In the genomic region with DNA sequence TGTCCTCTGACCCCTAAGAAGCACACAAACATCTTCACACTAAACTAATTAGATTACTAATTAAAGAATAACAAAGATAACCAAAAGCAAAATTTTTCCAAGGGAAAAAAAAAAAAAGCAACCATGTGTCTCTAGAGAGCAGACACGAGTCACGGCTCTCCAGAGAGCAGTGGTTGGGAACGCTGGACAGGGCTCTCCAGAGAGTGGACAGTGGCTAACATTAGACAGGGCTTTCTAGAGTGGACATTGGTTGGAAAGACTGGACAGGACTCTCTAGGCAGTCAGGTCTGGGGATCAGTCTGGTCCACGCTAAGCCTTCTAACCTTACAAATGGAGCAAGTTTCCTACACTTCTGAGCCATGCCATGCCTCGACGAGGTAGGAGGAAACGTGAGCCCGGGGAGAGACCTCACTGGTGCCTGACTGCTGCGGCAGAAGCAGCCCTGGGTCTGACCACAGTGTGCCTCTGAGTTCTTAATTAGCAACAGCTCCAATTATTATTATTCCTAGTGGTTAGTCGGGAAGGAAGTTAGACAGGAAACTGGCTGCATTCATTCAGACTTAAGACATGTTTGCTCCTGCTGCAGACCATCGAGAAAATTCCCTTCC, we compare ENCODE assay signal across 9 mouse cellular contexts. TPM values are rescaled to one million over a fixed set of nuclear protein-coding genes. Genes with fewer than 3 reads are reported as not detected.
DNase-seq lines count a peak whose midpoint lies in the region; ATAC-seq and TF ChIP-seq lines count a peak whose summit lies in the region.
"Had no signal": no experiment of that assay in that cellular context is flagged by ENCODE, and none has a peak within 500 bp of the region (broad histone marks: within the 10 kb centered on the region; RNA-seq: fewer than 3 reads in every experiment).

No protein-coding gene starts in this region.

- H3K4me1 ChIP-seq in hindbrain, embryonic 10.5 days (replicated peaks), result peaks cover 50% of the 10 kb centered on the region
- H3K4me1 ChIP-seq in hindbrain, postnatal 0 days (ENCODE audit: insufficient read depth, low read length), result no peaks in the 10 kb centered on the region; the same call in 1 of the 2 replicates
- peaks cover 8% of the 10 kb centered on the region for H3K4me1 ChIP-seq in embryonic facial prominence, embryonic 11.5 days (ENCODE audit: control insufficient read depth, insufficient read depth, low read length)
- peaks cover 67% of the 10 kb centered on the region for H3K4me1 ChIP-seq in limb, embryonic 10.5 days

- ATAC-seq in hindbrain, postnatal 0 days, result no peak
- no peak for ATAC-seq in embryonic facial prominence, embryonic 11.5 days (replicated peaks; ENCODE audit: insufficient number of reproducible peaks, low FRiP score, low TSS enrichment, low read depth)
- no peak for ATAC-seq in activated CD4-positive, CD25-positive, alpha-beta regulatory T cell, adult 4 months

- H3K4me2 ChIP-seq in hindbrain, postnatal 0 days (ENCODE audit: low read depth, low read length), result no peak overlapping the region
- H3K4me2 ChIP-seq in embryonic facial prominence, embryonic 11.5 days (ENCODE audit: low read depth, low read length), result no peak overlapping the region

- H3K27me3 ChIP-seq in hindbrain, embryonic 10.5 days (ENCODE audit: insufficient read depth, poor library complexity, severe bottlenecking), result no peaks in the 10 kb centered on the region
- H3K27me3 ChIP-seq in hindbrain, postnatal 0 days (ENCODE audit: insufficient read depth, low read length), result no peaks in the 10 kb centered on the region
- H3K27me3 ChIP-seq in embryonic facial prominence, embryonic 11.5 days (ENCODE audit: control insufficient read depth, insufficient read depth, low read length), result no peaks in the 10 kb centered on the region
- no peaks in the 10 kb centered on the region for H3K27me3 ChIP-seq in limb, embryonic 10.5 days (ENCODE audit: low read depth, poor library complexity, severe bottlenecking)

- WGBS in hindbrain, embryonic 10.5 days, result 62% methylated on average over 11 of the region's 11 CpGs
- WGBS in hindbrain, postnatal 0 days, result 74% methylated on average over 11 of the region's 11 CpGs
- WGBS in embryonic facial prominence, embryonic 11.5 days, result 30% methylated on average over 11 of the region's 11 CpGs
- 21% methylated on average over 11 of the region's 11 CpGs for WGBS in limb, embryonic 10.5 days

- TF ChIP-seq CTCF in hindbrain, postnatal 0 days (IDR thresholded peaks at IDR 0.05; ENCODE audit: low read depth), result no peak

- H3K4me3 ChIP-seq in hindbrain, embryonic 10.5 days, result no peak overlapping the region
- no peak overlapping the region for H3K4me3 ChIP-seq in hindbrain, postnatal 0 days (ENCODE audit: low read length)
- H3K4me3 ChIP-seq in embryonic facial prominence, embryonic 11.5 days (ENCODE audit: low read depth, low read length), result no peak overlapping the region
- H3K4me3 ChIP-seq in limb, embryonic 10.5 days, result no peak overlapping the region
- H3K4me3 ChIP-seq: midbrain, embryonic 10.5 days had no signal

- peak overlapping the region; percentile 56 for H3K27ac ChIP-seq in hindbrain, embryonic 10.5 days
- H3K27ac ChIP-seq in hindbrain, postnatal 0 days, result no peak overlapping the region
- peak overlapping the region; percentile 47; the same call in 1 of the 2 replicates for H3K27ac ChIP-seq in embryonic facial prominence, embryonic 11.5 days (replicated peaks; ENCODE audit: low read depth, low read length)
- peak overlapping the region; percentile 73 for H3K27ac ChIP-seq in limb, embryonic 10.5 days
- H3K27ac ChIP-seq: midbrain, embryonic 10.5 days had no signal

- no peaks in the 10 kb centered on the region for H3K9me3 ChIP-seq in hindbrain, embryonic 10.5 days
- H3K9me3 ChIP-seq in hindbrain, postnatal 0 days (ENCODE audit: low read length), result no peaks in the 10 kb centered on the region
- no peaks in the 10 kb centered on the region for H3K9me3 ChIP-seq in embryonic facial prominence, embryonic 11.5 days (replicated peaks; ENCODE audit: control insufficient read depth, low read length)
- H3K9me3 ChIP-seq in limb, embryonic 10.5 days (replicated peaks), result no peaks in the 10 kb centered on the region
- H3K9me3 ChIP-seq: midbrain, embryonic 10.5 days had no signal

- DNase-seq in hindbrain, embryonic 10.5 days (ENCODE audit: low spot score), result no peak
- DNase-seq in hindbrain, postnatal 0 days (ENCODE audit: low spot score), result no peak
- DNase-seq in MN1 (ENCODE audit: low spot score), result peak; percentile 31
- DNase-seq in embryonic facial prominence, embryonic 11.5 days (ENCODE audit: low spot score), result peak; percentile 53
- DNase-seq in limb, embryonic 10.5 days (ENCODE audit: low spot score), result peak; percentile 47
- no peak for DNase-seq in adrenal gland, postnatal 25 days
- DNase-seq in frontal cortex, adult 2 months (ENCODE audit: extremely low spot score in 1 of 2, low spot score in 1 of 2), result no peak

- H3K9ac ChIP-seq in hindbrain, postnatal 0 days (replicated peaks; ENCODE audit: low read length), result no peak overlapping the region
- no peak overlapping the region for H3K9ac ChIP-seq in embryonic facial prominence, embryonic 11.5 days (replicated peaks; ENCODE audit: low read length)

- no peaks in the 10 kb centered on the region for H3K36me3 ChIP-seq in hindbrain, embryonic 10.5 days
- H3K36me3 ChIP-seq in hindbrain, postnatal 0 days (ENCODE audit: insufficient read depth, low read length), result no peaks in the 10 kb centered on the region
- no peaks in the 10 kb centered on the region for H3K36me3 ChIP-seq in embryonic facial prominence, embryonic 11.5 days (replicated peaks; ENCODE audit: control insufficient read depth, insufficient read depth, low read depth, low read length)
- 0 out of 2 replicates have a peak, but pooled peaks cover 3% of the 10 kb centered on the region for H3K36me3 ChIP-seq in limb, embryonic 10.5 days

RNA-seq across cellular contexts. Expression of a gene that starts 32.7 kb away (rescaled TPM):
- 32.4 and 37.8 TPM in 2 replicates for polyA plus RNA-seq in hindbrain, embryonic 10.5 days (2016; fragmentation: Nextera tagmentation; extraction: Ambion mirVana)
- 5.0 and 9.9 TPM in 2 replicates for total RNA-seq in hindbrain, postnatal 0 days (2014; rRNA removed)
- 7.3 and 9.0 TPM in 2 replicates for polyA plus RNA-seq in hindbrain, postnatal 0 days (2015; fragmentation: Nextera tagmentation; extraction: Ambion mirVana)
- polyA plus RNA-seq in embryonic facial prominence, embryonic 11.5 days (2014; fragmentation: Nextera tagmentation; extraction: Ambion mirVana), result 55.0 and 61.9 TPM in 2 replicates
- polyA plus RNA-seq in limb, embryonic 10.5 days (2016; fragmentation: Nextera tagmentation; extraction: Ambion mirVana), result 53.3 and 53.6 TPM in 2 replicates
- 6.5 and 10.4 TPM in 2 replicates for total RNA-seq in adrenal gland, postnatal 25 days (2021)
- polyA plus RNA-seq in frontal cortex, adult 2 months (2012; rRNA removed), result 13.5 and 14.5 TPM in 2 replicates
- polyA plus RNA-seq in activated CD4-positive, CD25-positive, alpha-beta regulatory T cell, adult 4 months (2017; shearing (Covaris generic)), result 10 to 100 TPM; 29.1 to 52.4 TPM

Comparison
In these comparisons a context has a peak if more than half of its experiments do, and no peak if none do; other contexts are left out.
1. DNase-seq: peak in MN1 (single experiment), embryonic facial prominence, embryonic 11.5 days (single experiment) and limb, embryonic 10.5 days (single experiment); none in hindbrain, embryonic 10.5 days (single experiment), hindbrain, postnatal 0 days (single experiment), adrenal gland, postnatal 25 days (single experiment) and frontal cortex, adult 2 months (0 of 2).